Mouse (Mus musculus) lung, postnatal 25 days (tissue): ENCODE data around the gene Col23a1.
"Not testable (repeated sequence)": the region's sequence is repeated elsewhere in the genome, so short reads cannot be mapped to it uniquely, and the experiment has no call there.

ENCODE experiments used
- DNase-seq: peaks from one replicate; pipeline ENCODE4 v3.0.0; 2022; ENCODE audit warnings: low spot score

Col23a1 gene

DNA sequence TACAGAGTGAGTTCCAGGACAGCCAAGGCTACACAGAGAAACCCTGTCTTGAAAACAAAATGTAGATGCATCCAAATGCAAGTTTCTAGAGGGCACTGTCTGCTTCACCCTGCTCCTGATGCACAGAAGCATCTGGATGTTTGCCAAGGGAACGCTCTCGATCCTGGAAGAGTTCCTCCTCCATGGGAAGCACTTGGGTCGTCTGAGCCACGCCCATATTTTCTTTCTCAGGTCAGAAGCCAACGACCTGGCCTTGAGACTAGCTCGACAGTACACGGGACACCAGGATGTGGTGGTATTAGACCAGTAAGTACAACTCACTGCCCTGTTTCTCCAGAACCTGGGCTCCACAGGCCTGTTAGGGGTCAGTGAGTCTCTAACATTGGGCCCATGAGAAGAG, 301.4 kb downstream of the Col23a1 start:
- DNase-seq, result peak; percentile 16

DNA sequence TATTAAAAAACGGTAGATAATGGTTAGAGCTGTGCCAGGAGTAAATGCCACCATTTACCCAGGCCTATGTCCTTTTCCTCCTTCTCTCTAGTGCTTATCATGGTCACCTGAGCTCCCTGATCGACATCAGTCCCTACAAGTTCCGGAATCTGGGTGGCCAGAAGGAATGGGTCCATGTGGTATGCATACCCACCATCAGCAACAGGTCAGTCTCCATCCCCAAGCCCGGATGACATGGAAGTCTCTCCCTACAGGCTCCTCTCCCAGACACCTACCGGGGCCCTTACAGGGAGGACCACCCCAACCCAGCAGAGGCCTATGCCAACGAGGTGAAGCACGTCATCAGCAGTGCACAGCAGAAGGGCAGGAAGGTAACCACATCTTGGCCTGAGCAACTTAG, 302.2 kb downstream of the Col23a1 start:
- DNase-seq, result no peak

DNA sequence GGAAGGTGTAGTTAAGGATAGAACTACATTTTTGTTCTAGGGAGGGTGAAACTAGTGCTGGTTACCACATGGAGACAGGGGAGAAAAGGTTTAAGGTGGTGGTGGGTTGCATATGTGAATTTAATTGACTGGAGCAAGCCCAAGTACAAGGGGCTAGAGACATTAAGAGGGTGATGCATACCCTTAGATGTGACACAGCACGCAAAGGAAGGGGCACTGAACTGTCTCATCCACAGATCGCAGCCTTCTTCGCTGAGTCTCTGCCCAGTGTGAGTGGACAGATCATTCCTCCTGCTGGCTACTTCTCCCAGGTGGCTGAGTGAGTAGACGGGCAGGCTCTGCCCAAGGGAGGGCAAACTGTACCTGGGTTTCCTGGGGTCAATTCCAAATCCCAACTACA, 303.6 kb downstream of the Col23a1 start:
- DNase-seq, result no peak

DNA sequence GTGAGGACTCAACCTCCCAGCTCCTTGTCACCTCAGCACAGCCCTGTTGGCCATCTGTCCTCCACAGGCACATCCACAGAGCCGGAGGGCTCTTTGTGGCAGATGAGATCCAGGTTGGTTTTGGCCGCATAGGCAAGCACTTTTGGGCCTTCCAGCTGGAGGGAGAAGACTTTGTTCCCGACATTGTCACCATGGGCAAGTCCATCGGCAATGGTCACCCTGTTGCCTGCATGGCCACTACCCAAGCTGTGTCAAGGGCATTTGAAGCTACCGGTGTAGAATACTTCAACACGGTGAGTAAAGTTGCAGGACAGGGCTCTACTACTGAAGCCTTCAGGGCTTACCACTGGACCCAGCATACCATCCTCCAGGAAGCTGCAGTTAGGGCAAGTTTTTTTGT, 304.1 kb downstream of the Col23a1 start:
- no peak for DNase-seq

DNA sequence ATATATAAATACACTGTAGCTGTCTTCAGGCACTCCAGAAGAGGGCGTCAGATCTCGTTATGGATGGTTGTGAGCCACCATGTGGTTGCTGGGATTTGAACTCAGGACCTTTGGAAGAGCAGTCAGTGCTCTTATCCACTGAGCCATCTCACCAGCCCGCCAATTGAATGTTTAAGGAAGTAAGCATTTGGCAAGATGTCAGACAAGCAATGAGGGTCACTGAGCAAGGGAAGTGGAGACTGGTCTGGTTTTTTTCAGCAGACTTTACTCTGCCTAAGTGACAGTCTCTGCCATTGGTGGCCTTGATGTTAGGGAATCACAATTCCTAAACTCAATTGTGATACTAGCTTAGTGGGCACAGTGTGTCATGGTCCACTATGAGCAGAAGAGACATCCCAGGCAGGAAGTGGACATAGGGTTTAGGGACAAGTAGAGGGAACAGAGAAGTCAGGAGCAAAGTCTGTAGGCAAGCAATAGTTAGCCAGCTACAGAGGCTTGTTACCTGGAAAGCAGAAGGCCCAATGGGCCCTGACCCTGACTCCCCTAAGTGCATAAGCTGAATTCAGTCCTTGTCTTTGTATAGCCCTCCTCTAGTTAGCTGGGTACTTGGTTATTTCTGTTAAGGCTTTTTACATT, 305.1 kb downstream of the Col23a1 start:
- DNase-seq, result no peak

DNA sequence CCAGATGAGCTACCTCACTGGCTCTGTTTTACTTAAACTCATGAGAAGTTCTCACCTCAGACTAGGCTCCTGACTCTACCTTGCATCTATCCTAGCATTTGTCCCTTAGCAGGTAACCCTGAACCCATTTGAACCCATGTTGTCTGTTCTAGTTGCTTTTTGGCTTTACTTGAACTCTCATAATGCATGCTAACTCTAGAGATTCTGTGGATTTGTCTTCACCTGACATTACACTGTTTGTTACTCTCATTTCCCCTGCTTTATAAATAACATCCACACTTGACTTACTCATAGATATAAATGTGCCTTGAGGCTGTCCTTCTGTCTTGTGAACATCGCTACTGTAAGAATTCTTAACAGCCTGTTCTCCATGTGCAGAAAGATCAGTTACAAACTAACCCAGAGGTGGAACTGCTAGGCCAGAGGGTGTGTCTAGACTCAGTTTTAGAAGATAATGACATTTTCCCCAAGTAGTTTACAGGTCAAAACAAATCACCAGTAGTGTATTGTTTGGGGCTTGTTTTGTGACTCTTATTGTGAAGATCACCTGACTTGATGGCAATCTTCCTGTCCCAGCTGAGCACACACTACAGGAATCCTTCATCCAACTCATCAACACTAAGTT, 305.9 kb downstream of the Col23a1 start:
- no peak for DNase-seq

DNA sequence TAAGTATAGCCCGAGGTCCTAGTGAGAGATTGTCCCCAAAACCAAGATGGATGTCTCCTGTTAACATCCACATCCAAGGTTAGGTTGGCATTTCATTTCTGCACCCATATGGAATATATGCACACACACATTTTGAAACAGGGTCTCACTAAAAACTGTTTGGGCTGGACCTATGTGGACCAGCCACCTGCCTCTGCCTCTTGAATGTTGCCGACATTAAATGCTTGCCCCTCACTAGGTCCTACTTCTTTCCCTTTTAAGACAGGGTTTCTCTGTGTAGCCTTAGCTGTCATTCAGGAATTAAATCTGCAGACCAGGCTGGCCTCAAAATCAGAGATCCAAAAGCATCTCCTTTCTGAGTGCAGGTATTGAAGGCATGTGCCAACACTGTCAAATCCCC, 307.8 kb downstream of the Col23a1 start:
- DNase-seq, result no peak

DNA sequence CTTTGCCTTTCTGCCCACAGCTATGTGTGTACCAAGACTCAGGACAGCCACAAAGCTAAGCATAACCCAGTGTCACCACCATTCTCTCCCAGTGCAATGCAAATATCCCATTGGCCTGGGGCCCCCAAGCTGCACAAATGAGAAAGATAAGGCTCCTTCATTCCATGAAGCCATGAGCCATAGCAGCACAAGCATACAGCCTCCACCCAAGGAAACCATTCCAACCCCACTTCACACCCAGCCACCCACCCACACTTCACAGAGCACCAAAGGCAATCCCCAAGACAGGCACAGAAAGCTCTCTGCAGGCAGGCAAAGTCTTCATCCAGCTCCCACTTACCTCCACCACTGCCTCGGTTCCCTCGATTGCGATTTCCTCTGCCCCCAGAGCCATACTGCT, 312.5 kb downstream of the Col23a1 start:
- DNase-seq, result no peak

DNA sequence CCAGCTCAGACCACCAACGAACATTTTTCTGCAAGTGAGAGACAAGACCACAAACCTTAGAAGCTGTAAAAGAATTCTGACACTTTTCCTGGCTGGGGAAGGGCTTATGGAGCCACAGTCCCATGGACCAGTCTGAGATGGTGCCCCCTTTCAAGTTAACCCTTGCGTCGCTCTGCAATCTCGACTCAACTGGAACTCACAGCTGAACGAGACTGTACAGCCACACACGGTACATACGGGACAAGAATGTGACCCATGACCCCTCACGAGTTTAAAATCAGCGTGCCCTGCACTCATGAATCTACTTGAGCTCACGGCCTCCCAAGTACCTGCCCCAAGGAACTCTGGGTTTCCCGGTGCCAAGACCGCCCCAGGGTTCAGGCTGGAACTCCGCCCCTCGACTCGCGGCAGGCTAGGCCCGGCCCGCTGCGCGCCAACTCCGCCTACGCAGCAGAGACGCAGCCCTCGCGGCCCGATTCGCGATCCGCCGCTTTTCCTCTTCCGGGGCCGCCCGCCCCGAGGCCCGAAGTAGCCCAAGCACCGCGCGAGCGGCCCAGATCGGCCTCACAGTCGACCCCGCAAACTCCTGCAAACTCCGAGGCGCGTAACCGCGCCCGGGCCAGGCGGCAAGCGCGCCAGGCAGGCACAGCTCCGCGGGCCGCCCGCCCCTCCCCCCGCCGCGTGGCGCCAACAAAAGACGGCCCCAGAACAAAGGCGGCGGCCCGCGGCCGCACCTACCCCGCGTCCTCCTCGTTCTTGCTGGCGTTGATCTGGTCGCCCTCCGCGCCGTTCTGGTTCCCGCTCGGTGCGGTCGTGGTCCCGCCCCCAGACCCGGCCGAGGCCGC, 316.1 kb downstream of the Col23a1 start:
- DNase-seq, result peak; percentile 94

DNA sequence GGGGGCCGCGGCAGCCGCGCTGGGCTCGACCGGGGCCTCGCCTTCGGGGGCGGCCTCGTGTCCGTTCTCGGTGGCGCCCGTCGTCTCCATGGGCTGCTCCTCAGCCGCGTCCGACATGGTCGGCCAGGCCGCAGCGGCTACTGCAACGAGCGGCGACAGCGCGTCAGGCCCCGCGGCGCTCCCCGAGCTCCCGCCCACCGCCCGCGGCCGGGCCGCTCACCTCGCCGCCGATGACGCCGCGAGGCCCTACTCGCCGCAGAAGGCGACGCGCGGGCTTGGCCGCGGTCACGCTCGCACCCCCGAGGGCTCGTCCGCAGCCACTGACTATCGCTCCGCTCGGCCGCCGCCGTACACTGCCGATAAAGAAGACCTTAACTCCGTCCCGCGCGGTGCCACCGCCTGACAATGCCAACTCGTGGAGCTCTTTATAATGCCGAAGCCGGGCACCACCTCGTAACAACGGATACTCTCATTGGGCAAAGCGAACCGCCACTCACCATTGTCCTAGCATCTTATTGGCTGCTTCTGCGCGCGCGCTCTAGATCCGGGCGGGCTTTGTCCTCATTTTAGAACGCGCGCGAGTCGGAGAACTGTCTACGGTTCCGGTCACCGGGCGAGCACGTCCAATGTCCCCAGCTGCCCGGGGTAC, 316.9 kb downstream of the Col23a1 start, which contains the start of gene Hnrnpab:
Hnrnpab (minus strand) TSS at position 401 of the 649 bp plus-strand sequence.
- peak; percentile 98 for DNase-seq

DNA sequence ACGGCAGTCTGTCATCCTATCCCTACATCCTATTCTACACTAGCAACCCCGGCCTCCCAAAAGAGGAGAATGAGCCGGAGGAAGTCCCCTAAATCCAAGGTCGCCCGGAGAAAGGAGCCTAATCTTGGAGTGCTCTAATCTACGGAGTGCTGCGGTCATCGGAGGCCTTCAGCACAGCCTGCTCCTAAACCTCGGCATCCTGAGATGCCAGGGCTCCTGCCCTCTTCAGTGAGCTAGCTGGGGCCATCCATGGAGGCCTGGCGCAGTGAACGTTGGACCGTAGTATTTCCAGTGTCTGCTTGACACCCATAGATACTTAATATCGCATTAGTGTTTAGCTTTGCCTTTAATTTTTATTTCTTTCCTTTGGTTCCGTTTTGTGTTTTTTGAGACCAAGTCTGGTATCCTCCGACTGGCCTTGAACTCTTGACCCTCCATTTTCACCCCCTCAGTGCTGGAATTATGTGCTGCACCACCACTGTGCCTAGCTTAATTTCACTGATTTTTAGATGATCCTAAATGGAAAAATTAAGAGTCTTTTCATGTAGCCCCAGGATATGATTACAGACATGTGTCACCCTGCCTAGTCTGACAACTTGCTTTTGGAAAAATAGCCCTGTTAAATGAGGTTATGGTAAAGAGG, 317.5 kb downstream of the Col23a1 start:
- no peak for DNase-seq

DNA sequence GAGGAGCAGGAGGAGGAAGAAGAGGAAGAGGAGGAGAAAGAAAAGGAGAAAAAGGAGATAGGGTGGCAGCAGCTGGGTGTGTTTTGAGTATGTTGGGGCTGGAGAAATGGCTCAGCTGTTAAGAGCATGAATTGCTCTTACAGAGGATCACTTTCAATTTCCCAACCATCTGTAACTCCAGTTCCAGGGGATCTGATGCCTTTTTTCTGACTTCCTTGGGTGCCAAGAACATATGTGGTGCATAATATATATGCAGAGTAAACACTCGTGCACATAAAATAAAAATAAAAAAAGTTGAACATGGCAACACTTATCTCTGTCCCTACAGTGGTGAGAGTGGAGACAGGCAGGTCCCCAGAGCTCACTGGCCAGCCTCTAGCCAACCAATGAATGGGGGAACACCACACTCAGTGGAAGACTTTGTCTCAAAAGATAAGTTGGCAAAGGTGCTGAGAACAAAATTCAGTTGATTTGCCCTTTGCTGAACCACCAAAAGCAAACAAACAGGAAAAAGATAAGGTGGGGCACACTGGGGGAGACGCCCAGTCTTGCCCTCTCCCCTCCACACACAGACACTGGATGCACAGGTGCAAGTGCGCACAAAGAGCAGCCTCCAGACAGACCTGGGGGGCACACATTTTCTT, 319.7 kb downstream of the Col23a1 start:
- DNase-seq, result no peak

DNA sequence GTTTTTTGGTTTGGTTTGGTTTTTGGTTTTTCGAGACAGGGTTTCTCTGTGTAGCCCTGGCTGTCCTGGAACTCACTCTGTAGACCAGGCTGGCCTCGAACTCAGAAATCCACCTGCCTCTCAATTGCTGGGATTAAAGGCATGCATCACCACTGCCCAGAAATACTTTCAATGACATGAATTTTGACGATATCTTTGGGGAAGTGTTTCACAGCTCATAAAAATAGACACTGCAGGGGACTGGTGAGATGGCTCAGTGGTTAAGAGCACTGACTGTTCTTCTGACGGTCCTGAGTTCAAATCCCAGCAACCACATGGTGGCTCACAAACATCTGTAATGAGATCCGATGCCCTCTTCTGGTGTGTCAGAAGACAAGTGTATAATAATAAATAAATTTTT, 320.2 kb downstream of the Col23a1 start:
- DNase-seq, result not testable (repeated sequence)

DNA sequence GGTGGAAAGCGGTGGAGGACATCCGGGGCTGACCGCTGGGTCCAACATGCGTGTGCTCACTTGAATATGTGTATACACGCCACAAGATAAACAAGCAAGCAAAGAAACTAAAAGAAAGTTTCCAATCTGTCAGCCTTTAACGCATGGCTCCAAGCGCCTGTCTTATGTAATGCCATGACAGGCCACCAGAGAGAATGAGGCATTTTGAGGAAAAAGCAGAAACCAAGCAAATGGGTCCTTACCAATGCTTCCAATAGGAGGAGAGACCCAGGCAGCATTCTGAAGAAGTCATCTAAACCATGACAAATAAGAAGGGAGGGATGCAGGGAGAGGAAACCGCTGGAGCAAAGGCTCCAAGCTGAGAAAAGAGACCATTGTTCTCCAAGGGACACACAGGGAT, 324.5 kb downstream of the Col23a1 start:
- DNase-seq, result no peak

DNA sequence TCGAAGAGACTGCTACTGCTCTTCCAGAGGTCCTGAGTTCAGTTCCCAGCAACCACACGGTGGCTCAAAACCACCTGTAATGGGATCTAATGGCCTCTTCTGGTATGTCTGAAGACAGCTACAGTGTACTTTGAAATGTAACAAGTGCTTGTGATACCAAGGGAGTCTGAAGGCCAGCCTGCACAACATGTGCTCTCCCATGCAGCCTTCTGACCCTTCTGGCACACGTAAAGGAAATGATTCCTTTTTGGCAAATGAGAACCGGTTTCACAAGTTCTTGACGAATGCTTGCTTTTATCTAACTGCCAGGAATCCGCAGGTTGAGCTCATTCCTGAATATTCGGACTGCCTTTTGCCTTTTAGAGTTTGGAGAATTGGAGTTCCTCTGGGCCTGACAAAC, 325.4 kb downstream of the Col23a1 start:
- peak; percentile 68 for DNase-seq

DNA sequence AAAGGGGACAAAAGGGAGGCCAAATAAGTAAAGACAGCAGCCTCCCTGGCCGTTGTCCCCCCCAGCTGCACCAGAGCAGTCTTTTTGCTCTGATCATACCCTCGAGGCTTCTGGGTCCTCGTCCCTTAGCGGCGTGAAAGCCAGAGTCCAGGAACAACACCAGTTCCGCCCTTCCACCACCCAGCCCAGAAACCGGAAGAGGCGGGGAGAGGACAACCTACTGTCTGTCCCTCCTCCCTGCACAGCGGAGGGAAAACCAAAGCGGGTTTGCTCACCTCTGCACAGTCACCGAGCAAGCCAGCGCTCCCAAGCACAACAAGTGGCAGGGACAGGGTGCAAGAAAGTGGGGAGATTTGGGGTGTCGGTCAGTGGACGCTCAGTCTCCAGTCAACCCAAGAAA, 325.9 kb downstream of the Col23a1 start:
- peak; percentile 85 for DNase-seq

DNA sequence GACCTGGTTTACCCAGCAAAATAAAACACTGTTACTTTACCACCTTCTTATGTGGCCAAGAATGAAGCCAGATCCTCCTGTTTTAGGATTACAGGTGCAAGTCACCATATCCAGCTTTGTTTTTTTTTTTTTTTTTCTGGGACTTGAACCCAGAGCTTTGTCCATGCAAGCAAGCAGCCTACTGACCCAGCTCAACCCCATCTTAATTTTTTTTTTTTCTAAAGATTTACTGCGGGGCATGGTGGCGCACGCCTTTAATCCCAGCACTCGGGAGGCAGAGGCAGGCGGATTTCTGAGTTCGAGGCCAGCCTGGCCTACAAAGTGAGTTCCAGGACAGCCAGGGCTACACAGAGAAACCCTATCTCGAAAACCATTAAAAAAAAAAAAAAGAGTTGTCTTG, 326.4 kb downstream of the Col23a1 start:
- DNase-seq, result not testable (repeated sequence)

DNA sequence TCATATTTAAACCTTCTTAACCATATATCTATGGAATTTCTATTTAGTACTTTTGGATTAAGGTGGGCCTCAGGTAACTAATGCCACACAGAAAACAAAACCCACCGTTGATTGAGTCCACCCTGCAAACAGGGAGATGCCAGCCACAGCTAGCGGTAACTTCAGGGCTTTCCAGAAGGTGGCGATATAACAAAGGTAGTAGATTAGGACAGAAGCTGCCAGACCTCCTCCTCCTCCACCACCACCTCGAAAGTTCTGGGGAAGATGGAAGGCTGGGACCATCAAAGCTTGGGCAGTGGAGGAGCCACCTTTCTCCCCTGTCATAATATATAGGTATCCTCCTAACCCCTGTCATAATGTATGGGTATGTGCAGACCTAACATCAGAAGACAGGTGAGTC, 328.0 kb downstream of the Col23a1 start:
- DNase-seq, result peak; percentile 85

DNA sequence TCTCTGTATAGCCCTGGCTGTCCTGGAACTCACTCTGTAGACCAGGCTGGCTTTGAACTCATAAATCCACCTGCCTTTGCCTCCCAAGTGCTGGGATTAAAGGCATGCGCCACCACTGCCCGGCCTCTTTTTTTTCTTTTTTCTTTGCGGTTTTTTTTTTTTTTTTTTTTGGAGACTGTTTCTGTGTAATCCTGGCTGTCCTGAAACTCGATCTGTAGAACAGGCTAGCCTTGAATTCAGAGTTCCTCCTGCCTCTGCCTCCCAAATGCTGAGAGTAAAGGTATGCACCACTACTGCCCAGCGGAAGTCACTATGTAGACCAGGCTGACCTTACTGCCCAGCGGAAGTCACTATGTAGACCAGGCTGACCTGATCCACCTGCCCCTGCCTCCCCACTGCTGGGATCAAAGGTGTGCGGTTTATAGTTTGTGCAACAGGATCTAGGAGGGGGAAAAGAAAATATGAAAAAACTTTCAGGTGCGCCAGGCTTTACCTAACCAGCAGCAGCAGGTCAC, 329.2 kb downstream of the Col23a1 start:
- no peak for DNase-seq

DNA sequence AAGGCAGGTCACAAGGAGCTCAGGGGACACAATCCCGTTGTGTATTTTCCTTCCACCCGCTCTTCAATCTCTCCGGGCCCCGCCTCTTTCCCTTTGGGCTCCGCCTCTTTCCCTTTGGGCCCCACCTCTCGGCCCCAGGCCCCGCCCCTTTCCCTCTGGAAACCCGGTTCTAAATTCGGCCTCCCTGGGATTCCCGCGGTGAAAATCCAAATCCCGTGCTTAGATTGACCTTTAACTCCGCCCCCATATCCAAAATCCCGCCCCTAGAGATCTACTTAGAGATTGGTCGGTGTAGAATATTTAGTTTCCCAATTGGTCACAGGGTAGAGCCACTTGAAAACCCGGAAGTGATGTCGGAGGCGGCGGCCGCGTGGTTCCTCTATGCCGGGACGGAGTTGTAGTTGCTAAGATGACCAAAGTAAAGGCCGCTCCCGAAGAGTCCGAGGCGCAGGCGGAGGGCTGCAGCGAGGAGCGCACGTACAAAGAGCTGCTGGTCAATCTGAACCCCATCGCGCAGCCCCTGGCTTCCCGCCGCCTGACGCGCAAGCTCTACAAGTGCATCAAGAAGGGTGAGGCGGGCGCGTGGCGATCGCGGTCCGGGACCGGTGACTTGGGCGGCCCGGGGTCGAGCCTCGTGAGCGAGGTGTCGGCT, 329.8 kb downstream of the Col23a1 start, which contains the start of gene Nhp2:
Nhp2 (plus strand) TSS at position 327 of the 652 bp plus-strand sequence.
- peak; percentile 98 for DNase-seq

DNA sequence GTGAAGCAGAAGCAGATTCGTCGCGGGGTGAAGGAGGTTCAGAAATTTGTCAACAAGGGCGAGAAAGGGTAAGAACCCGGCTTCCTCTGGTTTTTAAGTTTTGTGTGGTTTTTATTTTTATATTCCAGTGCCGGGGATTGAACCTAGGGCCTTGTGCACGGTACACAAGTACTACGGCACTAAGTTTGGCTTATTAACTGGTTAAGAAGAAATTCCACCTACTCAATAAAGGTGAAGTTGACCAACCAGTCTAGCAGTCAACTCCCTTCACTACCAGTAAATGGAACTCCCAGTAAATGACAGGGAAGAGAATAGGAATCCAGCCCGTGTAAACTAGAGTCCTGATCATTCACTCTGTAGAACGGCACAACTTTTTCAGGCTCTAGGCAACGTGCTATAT, 330.4 kb downstream of the Col23a1 start:
- DNase-seq, result no peak
